Mouse (Mus musculus): ENCODE results near the gene Gna14. TPM values are rescaled to one million over a fixed set of nuclear protein-coding genes. Genes with fewer than 3 reads are reported as not detected.

Gene Gna14
- polyA plus RNA-seq, 1 experiment from 2014 or later = 0.66 TPM

GRCm38 (mm10) chr19:16490756-16491155 is 55.2 kb downstream of the Gna14 start:
- Histone ChIP-seq H3K9ac (replicated peaks; ENCODE audit: low read depth, low read length) (no peak overlapping the region), H3K4me3 (ENCODE audit: low read depth, low read length) (no peak overlapping the region), H3K36me3 (ENCODE audit: control insufficient read depth, insufficient read depth, low read length) (no peaks in the 10 kb centered on the region), H3K4me1 (ENCODE audit: control insufficient read depth, insufficient read depth, low read length) (0 out of 2 replicates have a peak, but pooled peaks cover 3% of the 10 kb centered on the region), H3K27ac (ENCODE audit: low read depth, low read length) (no peak overlapping the region), H3K9me3 (ENCODE audit: control insufficient read depth, low read length) (no peaks in the 10 kb centered on the region), H3K27me3 (ENCODE audit: control insufficient read depth, insufficient read depth, low read length) (no peaks in the 10 kb centered on the region), H3K4me2 (ENCODE audit: low read depth, low read length) (no peak overlapping the region)
- WGBS = 73% methylated on average over 12 of the region's 12 CpGs
- no peak for ATAC-seq (ENCODE audit: low read depth)

- 9% methylated on average over 7 of the region's 7 CpGs for WGBS
- Histone ChIP-seq H3K27me3 (ENCODE audit: control insufficient read depth, insufficient read depth, low read length) (no peaks in the 10 kb centered on the region), H3K36me3 (ENCODE audit: control insufficient read depth, insufficient read depth, low read length) (no peaks in the 10 kb centered on the region), H3K27ac (ENCODE audit: low read depth, low read length) (no peak overlapping the region), H3K4me3 (ENCODE audit: low read depth, low read length) (no peak overlapping the region), H3K4me2 (ENCODE audit: low read depth, low read length) (no peak overlapping the region), H3K9ac (replicated peaks; ENCODE audit: low read depth, low read length) (no peak overlapping the region), H3K9me3 (ENCODE audit: control insufficient read depth, low read length) (no peaks in the 10 kb centered on the region), H3K4me1 (ENCODE audit: control insufficient read depth, insufficient read depth, low read length) (0 out of 2 replicates have a peak, but pooled peaks cover 3% of the 10 kb centered on the region)
- ATAC-seq (ENCODE audit: low read depth) = no peak
Observed at GRCm38 (mm10) chr19:16491497-16491896, 55.9 kb downstream of the Gna14 start.

- no peaks in the 10 kb centered on the region for H3K9me3 ChIP-seq (ENCODE audit: control insufficient read depth, low read length)
- 91% methylated on average over 1 of the region's 1 CpGs for WGBS
- no peak overlapping the region for H3K9ac ChIP-seq (replicated peaks; ENCODE audit: low read depth, low read length)
- 0 out of 2 replicates have a peak, but pooled peaks cover 3% of the 10 kb centered on the region for H3K4me1 ChIP-seq (ENCODE audit: control insufficient read depth, insufficient read depth, low read length)
- H3K4me2 ChIP-seq (ENCODE audit: low read depth, low read length) = no peak overlapping the region
- no peak overlapping the region for H3K4me3 ChIP-seq (ENCODE audit: low read depth, low read length)
- H3K36me3 ChIP-seq (ENCODE audit: control insufficient read depth, insufficient read depth, low read length) = no peaks in the 10 kb centered on the region
- ATAC-seq (ENCODE audit: low read depth) = no peak
- no peaks in the 10 kb centered on the region for H3K27me3 ChIP-seq (ENCODE audit: control insufficient read depth, insufficient read depth, low read length)
- H3K27ac ChIP-seq (ENCODE audit: low read depth, low read length) = no peak overlapping the region
Observed at GRCm38 (mm10) chr19:16492453-16492852, 56.9 kb downstream of the Gna14 start.

- Histone ChIP-seq H3K4me3 (ENCODE audit: low read depth, low read length) (no peak overlapping the region), H3K9me3 (ENCODE audit: control insufficient read depth, low read length) (no peaks in the 10 kb centered on the region), H3K4me1 (ENCODE audit: control insufficient read depth, insufficient read depth, low read length) (0 out of 2 replicates have a peak, but pooled peaks cover 3% of the 10 kb centered on the region), H3K27ac (ENCODE audit: low read depth, low read length) (no peak overlapping the region), H3K27me3 (ENCODE audit: control insufficient read depth, insufficient read depth, low read length) (no peaks in the 10 kb centered on the region), H3K9ac (replicated peaks; ENCODE audit: low read depth, low read length) (no peak overlapping the region), H3K4me2 (ENCODE audit: low read depth, low read length) (no peak overlapping the region), H3K36me3 (ENCODE audit: control insufficient read depth, insufficient read depth, low read length) (no peaks in the 10 kb centered on the region)
- ATAC-seq (ENCODE audit: low read depth) = no peak
- 91% methylated on average over 10 of the region's 10 CpGs for WGBS
Observed at GRCm38 (mm10) chr19:16494816-16495516, 59.4 kb downstream of the Gna14 start.

- ATAC-seq (ENCODE audit: low read depth) = no peak
- Histone ChIP-seq H3K27ac (ENCODE audit: low read depth, low read length) (no peak overlapping the region), H3K9me3 (ENCODE audit: control insufficient read depth, low read length) (no peaks in the 10 kb centered on the region), H3K9ac (replicated peaks; ENCODE audit: low read depth, low read length) (no peak overlapping the region), H3K36me3 (ENCODE audit: control insufficient read depth, insufficient read depth, low read length) (no peaks in the 10 kb centered on the region), H3K4me3 (ENCODE audit: low read depth, low read length) (no peak overlapping the region), H3K27me3 (ENCODE audit: control insufficient read depth, insufficient read depth, low read length) (no peaks in the 10 kb centered on the region), H3K4me2 (ENCODE audit: low read depth, low read length) (no peak overlapping the region), H3K4me1 (ENCODE audit: control insufficient read depth, insufficient read depth, low read length) (0 out of 2 replicates have a peak, but pooled peaks cover 3% of the 10 kb centered on the region)
- WGBS = 86% methylated on average over 5 of the region's 5 CpGs
Observed at GRCm38 (mm10) chr19:16496016-16496415, 60.5 kb downstream of the Gna14 start.

GRCm38 (mm10) chr19:16502054-16502453 is 66.5 kb downstream of the Gna14 start:
- no peak overlapping the region for H3K9ac ChIP-seq (replicated peaks; ENCODE audit: low read depth, low read length)
- 0 out of 2 replicates have a peak, but pooled peaks cover 3% of the 10 kb centered on the region for H3K4me1 ChIP-seq (ENCODE audit: control insufficient read depth, insufficient read depth, low read length)
- ATAC-seq (ENCODE audit: low read depth) = no peak
- no peaks in the 10 kb centered on the region for H3K27me3 ChIP-seq (ENCODE audit: control insufficient read depth, insufficient read depth, low read length)
- no peak overlapping the region for H3K27ac ChIP-seq (ENCODE audit: low read depth, low read length)
- H3K36me3 ChIP-seq (ENCODE audit: control insufficient read depth, insufficient read depth, low read length) = no peaks in the 10 kb centered on the region
- no peak overlapping the region for H3K4me2 ChIP-seq (ENCODE audit: low read depth, low read length)
- WGBS = 77% methylated on average over 5 of the region's 5 CpGs
- no peak overlapping the region for H3K4me3 ChIP-seq (ENCODE audit: low read depth, low read length)
- no peaks in the 10 kb centered on the region for H3K9me3 ChIP-seq (ENCODE audit: control insufficient read depth, low read length)

GRCm38 (mm10) chr19:16506711-16507364 is 71.3 kb downstream of the Gna14 start:
- peak; percentile 90 for ATAC-seq (ENCODE audit: low read depth)

GRCm38 (mm10) chr19:16510343-16511080 is 75.0 kb downstream of the Gna14 start:
- Histone ChIP-seq H3K4me3 (ENCODE audit: low read depth, low read length) (no peak overlapping the region), H3K27me3 (ENCODE audit: control insufficient read depth, insufficient read depth, low read length) (no peaks in the 10 kb centered on the region), H3K9me3 (ENCODE audit: control insufficient read depth, low read length) (no peaks in the 10 kb centered on the region), H3K9ac (replicated peaks; ENCODE audit: low read depth, low read length) (no peak overlapping the region), H3K36me3 (ENCODE audit: control insufficient read depth, insufficient read depth, low read length) (no peaks in the 10 kb centered on the region), H3K4me1 (ENCODE audit: control insufficient read depth, insufficient read depth, low read length) (peaks cover 6% of the 10 kb centered on the region; the same call in 1 of the 2 replicates), H3K4me2 (ENCODE audit: low read depth, low read length) (no peak overlapping the region), H3K27ac (ENCODE audit: low read depth, low read length) (no peak overlapping the region)
- 80% methylated on average over 10 of the region's 10 CpGs for WGBS
- no peak for ATAC-seq (ENCODE audit: low read depth)

More at GRCm38 (mm10) chr19:16506711-16507364, 71.3 kb downstream of the Gna14 start:
- no peaks in the 10 kb centered on the region for H3K36me3 ChIP-seq (ENCODE audit: control insufficient read depth, insufficient read depth, low read length)
- H3K9ac ChIP-seq (replicated peaks; ENCODE audit: low read depth, low read length) = no peak overlapping the region
- 18% methylated on average over 6 of the region's 6 CpGs for WGBS
- H3K4me1 ChIP-seq (ENCODE audit: control insufficient read depth, insufficient read depth, low read length) = peaks cover 6% of the 10 kb centered on the region; the same call in 1 of the 2 replicates
- no peak overlapping the region for H3K4me3 ChIP-seq (ENCODE audit: low read depth, low read length)
- no peaks in the 10 kb centered on the region for H3K9me3 ChIP-seq (ENCODE audit: control insufficient read depth, low read length)
- no peaks in the 10 kb centered on the region for H3K27me3 ChIP-seq (ENCODE audit: control insufficient read depth, insufficient read depth, low read length)
- H3K27ac ChIP-seq (ENCODE audit: low read depth, low read length) = peak overlapping the region; percentile 72
- H3K4me2 ChIP-seq (ENCODE audit: low read depth, low read length) = no peak overlapping the region

- Histone ChIP-seq H3K27me3 (ENCODE audit: control insufficient read depth, insufficient read depth, low read length) (no peaks in the 10 kb centered on the region), H3K36me3 (ENCODE audit: control insufficient read depth, insufficient read depth, low read length) (no peaks in the 10 kb centered on the region), H3K4me2 (ENCODE audit: low read depth, low read length) (no peak overlapping the region), H3K9ac (replicated peaks; ENCODE audit: low read depth, low read length) (no peak overlapping the region), H3K9me3 (ENCODE audit: control insufficient read depth, low read length) (no peaks in the 10 kb centered on the region), H3K4me1 (ENCODE audit: control insufficient read depth, insufficient read depth, low read length) (peaks cover 6% of the 10 kb centered on the region; the same call in 1 of the 2 replicates), H3K4me3 (ENCODE audit: low read depth, low read length) (no peak overlapping the region), H3K27ac (ENCODE audit: low read depth, low read length) (no peak overlapping the region)
- WGBS = 83% methylated on average over 2 of the region's 2 CpGs
- ATAC-seq (ENCODE audit: low read depth) = no peak
Observed at GRCm38 (mm10) chr19:16511081-16511420, 75.5 kb downstream of the Gna14 start.

All from neural tube, embryonic 14.5 days (tissue).